Mouse (Mus musculus): Measurements from ENCODE around the gene Vamp8.

DNA sequence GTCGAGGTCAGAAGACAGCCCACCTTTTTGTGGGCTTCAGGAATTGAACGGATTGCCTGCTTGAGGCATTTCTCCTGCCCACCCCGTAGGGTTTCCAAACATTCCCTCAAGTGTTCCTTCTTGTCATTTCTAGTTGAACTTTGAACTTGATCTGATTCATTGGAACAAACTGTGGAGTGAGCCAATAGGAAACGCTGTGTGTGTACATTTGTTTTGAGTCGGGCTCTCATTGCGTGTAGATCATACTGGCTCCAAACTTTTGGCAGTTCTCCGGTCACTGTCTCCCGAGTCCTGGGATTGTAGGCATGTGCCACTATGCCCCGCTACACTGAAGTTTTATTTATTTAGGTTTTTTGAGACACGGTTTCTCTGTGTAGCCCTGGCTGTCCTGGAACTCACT is 30.4 kb upstream of the Vamp8 start:
- TF ChIP-seq POLR2A (IDR thresholded peaks at IDR 0.05; ENCODE audit: insufficient read depth, low read length) (no peak), CTCF (IDR thresholded peaks at IDR 0.05; ENCODE audit: low read depth, low read length) (no peak), EP300 (IDR thresholded peaks at IDR 0.05; ENCODE audit: insufficient read depth, low read depth, low read length) (no peak)

Measured in ES-Bruce4 (cell line).